Mouse (Mus musculus) induced T-regulatory cell, adult 2 months (primary cell): ENCODE measurements around the gene Zfp786.

ENCODE experiments used
- DNase-seq: peaks from one replicate; pipeline ENCODE4 v3.0.0-alpha.2; 2012; ENCODE audit warnings: low read depth

The Zfp786 gene

DNA sequence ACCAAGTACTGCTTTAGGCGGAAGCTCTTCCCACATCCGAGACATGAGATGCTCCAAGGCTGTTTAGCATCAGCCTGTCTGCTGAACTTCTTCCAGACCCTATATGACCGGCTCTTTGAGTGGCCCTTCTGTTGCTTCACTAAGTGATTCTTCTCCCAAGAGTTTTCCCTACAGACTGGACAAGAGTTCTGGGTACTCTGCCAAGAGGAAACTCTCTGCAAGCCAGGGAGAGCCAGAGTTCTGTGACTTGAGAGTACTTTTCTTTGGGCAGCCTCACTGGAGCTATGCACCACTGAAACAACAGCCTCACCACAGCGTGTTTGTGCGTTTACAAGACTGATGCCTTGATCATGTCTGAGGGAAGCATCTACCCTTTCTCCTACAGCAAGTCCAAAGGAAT is 9.4 kb downstream of the Zfp786 start:
- no peak for DNase-seq

DNA sequence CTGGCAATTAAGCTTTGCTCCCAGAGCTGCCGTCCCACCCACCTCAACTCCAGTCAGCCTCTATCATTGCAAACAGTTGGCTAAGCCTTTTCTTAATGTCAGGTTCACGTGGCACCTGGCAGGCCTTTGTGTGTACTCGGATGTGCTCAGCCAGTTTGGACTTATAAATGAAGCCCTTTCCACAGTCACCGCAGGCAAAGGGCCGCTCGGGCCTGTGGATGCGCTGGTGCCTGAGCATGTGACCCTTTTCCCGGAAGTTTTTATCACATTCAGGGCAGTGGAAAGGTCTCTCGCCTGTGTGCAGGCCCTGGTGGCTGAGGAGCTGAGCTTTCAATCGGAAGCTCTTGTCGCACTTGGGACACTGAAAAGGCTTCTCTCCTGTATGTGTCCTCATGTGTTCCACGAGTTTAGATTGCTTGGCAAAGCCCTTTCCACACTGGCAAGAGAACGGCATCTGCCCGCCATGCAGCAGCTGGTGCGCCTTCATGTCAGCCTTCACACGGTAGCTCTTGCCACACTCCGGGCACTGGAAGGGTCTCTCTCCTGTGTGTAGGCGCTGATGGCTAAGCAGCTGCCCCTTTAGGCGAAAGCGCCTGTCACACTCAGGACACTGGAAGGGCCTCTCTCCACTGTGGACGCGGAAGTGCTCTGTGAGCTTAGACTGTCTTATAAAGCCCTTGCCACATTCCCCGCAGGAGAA is 10.9 kb downstream of the Zfp786 start:
- no peak for DNase-seq

DNA sequence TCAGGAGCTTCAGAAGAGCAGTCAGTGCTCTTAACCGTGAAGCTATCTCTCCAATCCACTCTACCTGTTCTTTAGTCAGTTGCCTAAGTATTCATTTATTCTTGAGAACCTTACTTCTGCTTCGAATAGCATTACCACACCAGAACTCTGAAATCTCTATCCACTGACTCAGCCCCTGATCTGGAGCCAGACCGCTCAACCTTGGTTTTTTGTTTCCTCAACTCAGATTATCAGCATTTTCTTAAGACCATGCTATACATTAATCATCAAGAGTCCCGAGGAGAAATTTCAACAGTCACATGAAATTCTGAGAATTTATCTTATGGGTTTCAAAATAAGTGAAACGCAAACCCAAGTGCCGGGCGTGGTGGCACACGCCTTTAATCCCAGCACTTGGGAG is 11.9 kb downstream of the Zfp786 start:
- no peak for DNase-seq

DNA sequence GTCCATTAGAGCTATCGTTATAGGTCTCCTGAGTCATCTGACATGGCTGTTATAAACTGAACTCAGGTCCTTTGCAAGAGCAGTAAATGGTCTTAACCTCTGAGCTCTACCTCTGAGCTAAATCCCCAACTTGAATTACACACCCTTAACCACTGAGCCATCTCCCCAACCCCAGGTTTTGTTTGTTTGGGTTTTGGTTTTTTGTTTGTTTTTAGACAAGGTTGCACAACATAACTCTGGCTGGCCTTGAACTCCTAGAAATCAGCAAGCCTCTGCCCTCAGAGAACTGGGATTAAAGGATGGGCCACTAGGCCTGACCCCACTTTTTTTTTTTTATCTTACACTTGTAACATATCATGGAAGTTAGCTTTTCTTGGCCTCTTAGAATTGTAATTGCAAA is 14.5 kb downstream of the Zfp786 start:
- no peak for DNase-seq

DNA sequence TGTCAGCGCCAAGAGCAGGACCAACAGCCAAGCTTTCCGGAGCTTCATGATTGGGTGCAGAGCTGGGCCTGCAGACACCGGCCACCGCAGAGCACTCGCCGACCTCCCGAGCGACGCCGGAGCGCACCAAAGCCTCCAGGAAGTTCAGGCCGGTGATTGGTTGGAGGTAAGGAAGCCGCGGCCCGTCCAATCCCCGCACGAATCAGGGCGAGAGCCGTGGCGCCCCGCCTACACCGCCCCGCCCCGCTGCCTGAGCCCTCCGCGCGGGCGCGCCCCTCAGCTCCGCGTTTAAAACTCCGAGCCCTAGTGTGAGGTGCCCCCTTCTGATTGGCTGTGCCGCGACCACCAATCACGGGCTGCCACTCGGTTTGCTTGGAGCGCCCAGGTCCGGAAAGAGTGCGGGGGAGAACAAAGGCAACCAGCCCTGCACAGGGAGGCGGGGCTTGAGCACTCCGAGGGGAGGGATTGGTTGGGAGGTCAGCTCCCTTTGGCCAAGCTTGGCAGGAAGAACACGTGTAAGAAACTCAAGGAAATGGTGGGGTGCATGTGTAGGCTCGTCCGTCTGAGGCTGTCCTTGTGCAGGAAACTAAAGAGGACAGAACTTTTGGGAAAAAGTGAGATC is 17.3 kb downstream of the Zfp786 start, which contains the start of gene Pdia4:
Gene Pdia4 (minus strand): TSS at position 174 of the 622 bp plus-strand sequence.
- peak; percentile 98 for DNase-seq

DNA sequence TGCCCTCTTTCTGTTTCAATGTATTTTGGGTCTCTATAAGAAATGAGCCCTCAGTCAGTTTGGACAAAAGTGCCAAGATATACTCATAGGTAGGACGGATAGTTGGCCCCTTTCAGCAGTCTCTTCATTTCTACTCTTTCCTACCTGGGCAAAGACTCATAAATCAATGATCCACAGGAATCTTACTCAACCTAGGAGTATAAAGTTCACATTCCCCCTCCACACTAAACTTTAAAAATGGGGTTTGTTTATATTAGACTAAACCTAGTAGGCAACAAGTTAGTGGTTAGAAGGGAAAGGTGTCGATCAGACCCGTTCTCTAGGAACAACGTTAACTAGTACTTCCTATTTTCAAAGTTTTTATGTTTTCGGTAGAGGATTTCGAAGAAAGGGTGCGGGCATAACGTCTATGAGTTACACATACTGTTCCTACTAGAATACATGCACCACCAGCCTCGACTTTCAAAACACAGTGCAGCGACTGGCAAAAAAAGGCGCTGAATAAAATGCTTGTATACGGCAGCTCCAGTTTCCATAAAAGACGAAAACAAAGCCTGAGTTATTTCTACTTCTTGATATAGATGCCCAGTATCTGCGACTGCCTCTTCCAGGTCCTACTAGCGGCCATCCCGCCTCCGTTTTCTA is 18.3 kb downstream of the Zfp786 start:
- peak; percentile 39 for DNase-seq

DNA sequence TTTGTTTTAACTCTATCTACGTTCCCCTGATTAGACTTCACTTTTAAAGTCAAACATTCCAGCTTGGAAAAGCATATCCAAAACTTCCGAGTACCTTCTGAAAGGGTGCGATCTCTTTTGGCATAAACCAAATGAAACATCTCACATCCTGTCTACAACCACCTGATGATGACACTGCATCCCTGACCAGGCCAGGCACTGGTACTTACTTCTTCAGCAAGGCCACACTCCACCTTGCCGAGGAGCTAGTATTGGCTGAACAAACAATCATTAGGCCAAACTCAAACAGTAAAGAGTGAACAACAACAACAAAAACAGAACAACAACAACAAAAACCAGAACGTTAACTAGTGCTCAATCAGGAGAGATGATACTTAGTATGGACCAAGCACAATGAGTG is 19.3 kb downstream of the Zfp786 start:
- no peak for DNase-seq

DNA sequence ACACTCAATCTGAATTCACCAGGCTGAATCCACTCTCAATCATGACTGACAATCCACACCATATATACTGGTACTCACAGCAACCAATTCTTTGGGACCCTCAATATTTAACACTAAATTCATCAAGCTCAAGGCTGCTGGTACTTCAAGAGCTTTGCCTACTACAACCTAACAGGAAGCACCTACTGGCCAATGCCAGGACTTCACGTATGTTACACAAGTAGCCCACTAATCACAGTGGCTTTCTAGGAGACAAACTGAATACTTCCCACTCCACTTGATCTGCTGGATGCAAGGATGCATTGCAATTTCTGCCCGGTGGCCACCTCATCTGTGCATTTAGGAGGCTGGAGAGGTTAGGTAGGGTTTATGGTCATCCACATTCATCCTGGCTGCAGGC is 20.5 kb downstream of the Zfp786 start:
- peak; percentile 53 for DNase-seq

DNA sequence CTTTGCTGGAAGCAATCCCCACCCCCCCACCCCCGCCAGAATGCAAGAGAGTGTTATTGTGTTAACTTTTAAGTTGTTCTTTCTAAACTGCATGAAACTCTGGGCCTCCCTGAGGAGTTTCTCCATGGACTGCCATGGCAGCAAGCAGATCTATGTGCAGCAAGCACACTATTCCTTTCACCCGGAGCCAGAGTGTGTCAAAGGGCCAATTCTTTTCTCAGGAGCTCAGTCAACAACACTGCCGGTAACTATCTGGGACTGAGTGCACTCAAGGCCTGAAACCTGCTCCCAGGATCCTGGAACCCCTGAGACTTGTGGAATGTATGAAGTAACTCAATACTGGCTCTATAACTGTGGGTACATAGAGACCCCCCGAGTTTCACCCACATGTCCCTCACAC is 21.6 kb downstream of the Zfp786 start:
- DNase-seq: no peak

DNA sequence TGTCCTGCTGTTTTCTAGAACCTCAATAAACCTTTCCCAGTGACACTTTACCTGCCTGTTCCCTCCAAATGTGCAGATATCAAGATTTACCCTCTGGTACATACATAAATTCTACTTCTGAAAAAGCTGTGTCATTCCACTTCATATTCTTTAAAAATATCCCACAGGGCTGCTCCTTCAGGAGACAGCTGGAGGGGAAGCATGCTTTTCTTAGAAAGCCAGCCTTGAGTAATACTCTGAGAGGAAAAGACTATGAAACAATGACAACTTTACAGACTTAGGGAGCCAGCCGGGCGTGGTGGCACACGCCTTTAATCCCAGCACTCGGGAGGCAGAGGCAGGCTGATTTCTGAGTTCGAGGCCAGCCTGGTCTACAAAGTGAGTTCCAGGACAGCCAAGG is 22.1 kb downstream of the Zfp786 start:
- DNase-seq: no peak

DNA sequence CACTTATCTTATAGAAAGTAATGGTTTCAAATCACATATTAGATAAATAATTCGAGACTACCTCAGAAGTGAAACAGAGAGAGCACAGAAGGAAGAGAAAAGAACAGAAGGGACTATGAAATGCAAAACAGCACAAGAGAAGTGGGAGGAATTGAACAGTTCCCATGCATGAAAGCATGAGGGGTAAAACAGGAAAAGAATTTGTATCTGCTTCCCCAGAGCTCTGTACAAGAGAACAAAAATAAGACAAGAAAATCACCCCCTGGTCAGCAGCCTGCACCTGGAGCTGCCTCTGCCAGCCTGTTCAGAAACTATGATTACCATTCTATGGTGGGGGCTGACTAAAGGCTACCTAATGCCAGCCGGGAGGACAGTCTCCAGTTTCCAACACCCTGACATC is 23.2 kb downstream of the Zfp786 start:
- no peak for DNase-seq

DNA sequence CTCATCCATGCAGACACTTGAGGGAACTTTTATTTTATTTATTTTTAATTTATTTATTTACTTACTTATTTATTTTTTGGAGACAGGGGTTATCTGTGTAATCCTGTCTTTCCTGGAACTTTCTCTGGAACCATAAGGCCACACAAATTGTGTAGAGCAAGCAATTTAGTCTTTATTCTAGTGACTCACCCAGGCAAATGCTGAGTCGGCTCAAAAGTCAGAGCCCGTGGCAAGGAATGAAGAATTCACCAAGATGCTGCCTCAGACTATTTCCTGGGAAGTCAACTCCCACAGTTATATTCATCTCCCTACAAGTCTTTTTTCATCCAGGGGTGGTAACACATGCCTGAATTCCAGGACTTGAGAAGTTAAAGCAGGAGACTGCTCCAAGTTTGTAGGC is 25.1 kb downstream of the Zfp786 start:
- no peak for DNase-seq

DNA sequence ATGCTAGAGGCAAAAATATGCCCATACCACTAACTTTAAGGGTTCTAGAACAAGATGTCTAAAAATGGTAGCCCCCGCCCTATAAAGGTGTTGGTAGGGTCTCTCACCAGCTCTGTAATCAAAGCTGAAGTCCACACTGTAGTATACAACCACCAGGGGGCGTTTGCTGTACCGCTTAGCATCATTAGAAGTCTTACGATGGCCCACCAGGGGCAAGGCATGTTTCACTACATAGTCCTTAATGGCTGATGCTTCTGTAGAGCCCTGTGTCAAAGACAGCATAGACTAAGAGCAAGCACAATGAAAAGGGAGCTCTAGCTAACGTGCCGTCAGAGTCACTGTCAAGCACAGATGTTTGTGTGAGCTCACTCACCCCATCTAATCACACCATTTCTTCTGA is 31.6 kb downstream of the Zfp786 start:
- DNase-seq: peak; percentile 90

DNA sequence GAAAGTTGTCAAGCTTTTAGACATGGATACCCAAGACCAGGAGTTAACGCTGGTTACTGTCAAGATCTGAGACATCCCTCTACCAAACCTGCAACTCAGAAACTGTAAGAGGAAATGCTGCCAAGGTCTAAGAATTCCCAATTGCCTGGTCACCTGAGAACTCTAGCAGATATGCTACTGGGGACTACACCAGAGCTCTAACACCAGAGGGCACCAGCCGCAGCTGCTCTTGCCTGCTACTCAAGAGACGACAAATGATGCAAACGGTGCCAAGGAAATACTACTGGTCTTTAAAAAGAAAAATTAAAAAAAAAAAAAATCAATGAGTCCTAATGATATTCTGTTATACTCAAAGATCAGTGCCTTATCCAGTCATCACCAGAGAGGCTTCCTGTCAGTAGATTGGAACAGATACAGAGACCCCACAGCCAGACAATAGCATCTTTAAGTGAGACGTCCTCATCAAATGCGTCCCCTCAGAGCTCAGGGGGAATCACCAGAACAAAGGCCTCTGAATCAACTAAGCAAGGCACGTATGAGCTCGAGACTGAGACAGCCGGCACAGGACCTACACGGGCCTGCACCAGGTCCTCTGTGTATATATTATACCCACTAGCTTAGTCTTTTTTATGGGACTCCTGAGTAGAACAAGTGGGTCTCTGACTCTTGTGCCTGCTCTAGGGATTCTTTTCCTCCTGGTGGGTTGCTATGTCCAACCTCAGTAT is 36.4 kb downstream of the Zfp786 start:
- DNase-seq: peak; percentile 46

DNA sequence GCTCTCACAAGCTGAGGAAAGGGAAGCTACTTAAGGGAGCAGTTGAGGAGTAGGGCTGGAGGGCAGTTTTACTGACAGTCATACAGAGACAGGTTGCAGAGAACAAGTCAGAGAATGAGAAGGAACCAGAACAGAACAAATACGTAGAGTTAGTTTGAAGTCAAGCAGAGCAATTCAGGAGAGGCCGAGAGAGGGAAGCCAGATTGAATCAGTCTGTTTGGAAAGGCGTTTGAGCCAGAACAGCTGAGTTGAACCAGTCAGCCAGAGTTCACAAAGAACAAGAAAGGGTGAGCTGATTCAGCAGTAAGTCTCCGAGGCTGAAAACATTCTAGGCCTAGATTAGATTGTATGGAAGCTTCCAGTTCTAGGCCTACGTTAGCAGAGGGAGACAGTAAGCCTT is 37.4 kb downstream of the Zfp786 start:
- DNase-seq: no peak

DNA sequence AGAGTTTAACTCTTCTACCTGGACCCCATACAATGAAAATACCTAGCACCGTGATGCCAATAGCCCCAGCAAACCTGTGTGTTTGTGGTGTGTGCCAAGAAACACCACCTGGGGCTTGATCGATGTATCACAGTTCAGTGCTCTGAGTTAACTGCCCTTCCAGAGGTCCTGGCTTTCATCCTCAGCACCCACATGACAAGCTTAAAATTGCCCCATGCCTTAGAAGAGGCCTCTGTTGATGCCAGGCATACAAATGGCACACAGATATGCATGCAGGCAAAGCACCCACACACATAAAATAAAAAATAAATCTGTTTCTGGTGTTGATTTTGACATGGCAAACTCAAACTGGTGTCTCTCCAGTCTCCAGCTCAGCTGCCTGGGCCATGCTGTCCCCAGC is 38.1 kb downstream of the Zfp786 start:
- no peak for DNase-seq

DNA sequence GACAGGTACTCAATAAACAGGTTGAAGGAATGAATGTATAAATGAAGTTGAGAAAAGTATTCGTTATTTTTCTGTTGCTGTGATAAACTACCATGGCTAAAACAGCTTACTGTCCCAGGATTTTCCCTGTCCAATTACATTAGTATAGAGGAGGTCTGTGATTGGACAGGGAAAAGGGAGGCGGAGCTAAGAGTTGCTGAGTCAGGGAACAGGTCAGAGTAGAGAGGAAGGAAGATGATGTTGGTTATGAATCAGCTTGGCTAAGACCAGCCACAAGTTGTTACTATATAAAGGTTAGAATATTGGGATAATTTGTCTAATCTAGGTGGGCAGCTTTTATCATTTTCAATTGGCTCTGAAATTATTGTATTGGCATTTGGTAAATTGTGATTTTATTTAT is 39.9 kb downstream of the Zfp786 start:
- peak; percentile 66 for DNase-seq

DNA sequence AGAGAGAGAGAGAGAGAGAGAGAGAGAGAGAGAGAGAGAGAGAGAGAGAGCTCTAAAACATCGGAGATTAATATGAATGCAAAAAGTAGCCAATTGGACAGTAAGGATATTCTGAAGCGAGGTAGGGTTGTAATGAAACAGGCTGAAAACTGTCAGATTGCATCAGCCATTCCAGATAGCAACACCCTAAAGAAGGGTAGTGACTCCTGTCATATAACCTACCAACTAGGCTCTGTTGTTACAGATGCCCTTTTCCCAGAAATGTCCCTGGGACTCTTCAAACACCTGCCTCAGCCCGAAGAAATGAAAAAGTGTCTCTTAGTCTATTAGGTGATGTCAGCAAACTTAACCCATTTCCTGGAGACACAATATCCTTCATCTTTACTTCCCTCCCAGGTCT is 41.8 kb downstream of the Zfp786 start:
- no peak for DNase-seq

DNA sequence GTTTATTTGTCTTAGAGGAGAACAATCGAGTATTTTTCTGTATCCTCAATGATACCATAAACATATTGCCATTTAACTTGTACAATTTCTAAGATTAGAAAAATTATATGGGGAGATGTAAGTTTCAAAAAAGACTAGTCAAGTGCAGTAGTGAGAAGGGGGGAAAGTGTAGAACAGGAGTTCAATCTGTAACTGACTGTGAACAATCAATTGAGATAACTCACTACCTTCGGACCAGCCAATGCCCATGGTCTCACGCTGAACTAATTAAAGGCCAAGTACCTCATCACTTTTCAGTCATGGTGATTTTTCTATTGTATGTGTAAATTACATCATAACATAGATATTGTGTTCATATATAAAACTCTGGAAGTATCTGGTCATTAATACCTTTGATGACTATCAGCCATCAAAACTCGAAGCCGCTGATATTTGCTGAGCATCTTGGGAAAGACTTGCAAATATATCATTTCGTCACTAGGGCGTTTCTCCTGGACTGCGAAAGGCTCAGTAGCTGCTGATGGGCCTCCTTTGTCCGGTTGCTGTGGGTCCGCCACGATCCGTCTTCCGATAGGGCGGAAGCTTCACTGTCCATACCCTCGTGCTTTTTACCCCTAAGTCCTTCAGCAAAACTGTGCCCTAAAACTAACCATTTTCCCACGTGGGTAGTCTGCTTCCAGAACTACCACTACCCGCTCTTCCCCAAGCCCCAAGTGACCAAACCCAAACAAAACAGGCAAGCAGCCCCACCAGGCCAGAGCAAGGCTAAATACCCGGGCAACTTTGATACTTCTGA is 42.5 kb downstream of the Zfp786 start:
- DNase-seq: peak; percentile 92

DNA sequence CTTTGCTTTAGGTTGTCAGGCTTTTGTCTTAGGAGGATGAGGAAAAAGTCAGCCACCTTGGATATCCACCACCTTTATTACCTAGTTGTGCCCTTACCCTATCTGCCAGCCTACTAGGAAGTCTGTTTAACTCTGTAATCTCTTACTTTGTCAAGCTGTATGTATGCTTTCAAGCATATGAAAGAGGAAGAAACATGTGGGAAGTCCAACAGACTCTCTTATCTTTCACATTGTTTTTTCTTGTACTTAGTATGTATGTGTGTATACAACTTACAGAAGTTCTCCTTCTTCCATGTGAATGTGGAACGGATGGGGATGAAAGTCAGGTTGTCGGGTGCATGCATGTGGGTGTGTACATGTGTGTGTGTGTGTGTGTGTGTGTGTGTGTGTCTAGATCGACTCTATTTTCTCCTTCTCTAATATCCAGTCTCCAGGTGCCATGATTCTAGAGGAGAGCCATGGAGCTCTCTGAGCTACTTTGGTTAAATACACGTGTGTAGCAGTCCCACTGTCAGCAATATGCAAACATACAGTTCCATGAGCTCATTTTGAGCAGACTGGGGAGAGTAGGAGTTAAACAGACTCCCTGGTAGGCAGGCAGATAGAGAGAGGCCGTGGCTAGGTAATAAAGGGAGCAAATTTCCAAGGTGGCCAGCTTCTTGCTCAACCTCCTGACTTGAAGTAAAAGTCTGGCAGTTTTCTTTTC is 45.8 kb downstream of the Zfp786 start:
- no peak for DNase-seq
